Comparison of ENCODE assay signal across 13 mouse cellular contexts in genomic region chr13:113918668-113919067, GRCm38 (mm10).
A peak's percentile ranks its signal among the peaks of the same experiment; 100 is the strongest.
DNase-seq lines count a peak whose midpoint lies in the region; ATAC-seq lines count a peak whose summit lies in the region.
"Had no signal": no experiment of that assay in that cellular context is flagged by ENCODE, and none has a peak within 500 bp of the region (broad histone marks: within the 10 kb centered on the region; RNA-seq: fewer than 3 reads in every experiment).

No protein-coding gene starts in this region.

- H3K9me3 ChIP-seq in embryonic facial prominence, embryonic 10.5 days: no peaks in the 10 kb centered on the region
- H3K9me3 ChIP-seq in hindbrain, embryonic 11.5 days (ENCODE audit: control insufficient read depth, low read length): no peaks in the 10 kb centered on the region
- no peaks in the 10 kb centered on the region for H3K9me3 ChIP-seq in midbrain, embryonic 14.5 days (ENCODE audit: control insufficient read depth, low read length)
- H3K9me3 ChIP-seq: liver, embryonic 13.5 days had no signal

- no peak overlapping the region for H3K4me2 ChIP-seq in hindbrain, embryonic 11.5 days (replicated peaks; ENCODE audit: low read depth, low read length)
- H3K4me2 ChIP-seq in midbrain, embryonic 14.5 days (ENCODE audit: low read length): peak overlapping the region; percentile 40; the same call in 1 of the 2 replicates
- H3K4me2 ChIP-seq: liver, embryonic 13.5 days had no signal

- WGBS in embryonic facial prominence, embryonic 10.5 days: 88% methylated on average over 7 of the region's 7 CpGs
- WGBS in hindbrain, embryonic 11.5 days: 58% methylated on average over 7 of the region's 7 CpGs
- WGBS in midbrain, embryonic 14.5 days: 43% methylated on average over 7 of the region's 7 CpGs

- DNase-seq in adrenal gland, postnatal 36 days: peak; percentile 47 to 51
- DNase-seq in embryonic facial prominence, embryonic 10.5 days (ENCODE audit: low spot score): no peak
- DNase-seq in hindbrain, embryonic 11.5 days (ENCODE audit: low spot score): no peak
- no peak for DNase-seq in midbrain, embryonic 14.5 days
- no peak for DNase-seq in lung, postnatal 36 days
- DNase-seq: kidney, adult 18-20 months; liver, embryonic 13.5 days; lung, postnatal 10 days had no signal

- peak; percentile 26; the same call in 1 of the 2 replicates for ATAC-seq in hindbrain, embryonic 11.5 days (ENCODE audit: low FRiP score)
- ATAC-seq in midbrain, embryonic 14.5 days (ENCODE audit: low FRiP score, low TSS enrichment): no peak
- ATAC-seq in cerebellum, adult (ENCODE audit: insufficient number of reproducible peaks, low FRiP score, low TSS enrichment): no peak
- ATAC-seq in erythroid progenitor cell, adult 5-6 weeks (replicated peaks; ENCODE audit: low FRiP score, poor library complexity, severe bottlenecking): no peak
- ATAC-seq: Patski had no signal

- H3K27ac ChIP-seq in embryonic facial prominence, embryonic 10.5 days (replicated peaks): 0 out of 2 replicates have a peak overlapping the region, but pooled peaks have one; percentile 44
- 0 out of 2 replicates have a peak overlapping the region, but pooled peaks have one; percentile 17 for H3K27ac ChIP-seq in hindbrain, embryonic 11.5 days (ENCODE audit: low read depth, low read length)
- H3K27ac ChIP-seq in midbrain, embryonic 14.5 days (replicated peaks; ENCODE audit: low read depth, low read length): 0 out of 2 replicates have a peak overlapping the region, but pooled peaks have one; percentile 42
- H3K27ac ChIP-seq: liver, embryonic 13.5 days had no signal

- no peaks in the 10 kb centered on the region for H3K27me3 ChIP-seq in embryonic facial prominence, embryonic 10.5 days (replicated peaks; ENCODE audit: low read depth, poor library complexity, severe bottlenecking)
- no peaks in the 10 kb centered on the region for H3K27me3 ChIP-seq in hindbrain, embryonic 11.5 days (ENCODE audit: control insufficient read depth, insufficient read depth, low read length)
- no peaks in the 10 kb centered on the region for H3K27me3 ChIP-seq in midbrain, embryonic 14.5 days (ENCODE audit: control insufficient read depth, insufficient read depth, low read length)
- H3K27me3 ChIP-seq: CH12.LX; liver, embryonic 13.5 days; Patski had no signal

- no peak overlapping the region for H3K4me3 ChIP-seq in embryonic facial prominence, embryonic 10.5 days
- H3K4me3 ChIP-seq in hindbrain, embryonic 11.5 days (ENCODE audit: low read depth, low read length): no peak overlapping the region
- H3K4me3 ChIP-seq in midbrain, embryonic 14.5 days (replicated peaks; ENCODE audit: low read depth, low read length): no peak overlapping the region
- H3K4me3 ChIP-seq: liver, embryonic 13.5 days; myocyte had no signal

- no peak overlapping the region for H3K9ac ChIP-seq in hindbrain, embryonic 11.5 days (ENCODE audit: low read depth, low read length)
- no peak overlapping the region for H3K9ac ChIP-seq in midbrain, embryonic 14.5 days (replicated peaks; ENCODE audit: low read length)
- H3K9ac ChIP-seq: liver, embryonic 13.5 days had no signal

- H3K36me3 ChIP-seq in embryonic facial prominence, embryonic 10.5 days (replicated peaks): peaks cover 7% of the 10 kb centered on the region; the same call in 1 of the 2 replicates
- H3K36me3 ChIP-seq in hindbrain, embryonic 11.5 days (ENCODE audit: control insufficient read depth, insufficient read depth, low read length): no peaks in the 10 kb centered on the region
- no peaks in the 10 kb centered on the region for H3K36me3 ChIP-seq in midbrain, embryonic 14.5 days (ENCODE audit: control insufficient read depth, insufficient read depth, low read length)
- H3K36me3 ChIP-seq: liver, embryonic 13.5 days had no signal

- H3K4me1 ChIP-seq in embryonic facial prominence, embryonic 10.5 days: peaks cover 19% of the 10 kb centered on the region
- H3K4me1 ChIP-seq in hindbrain, embryonic 11.5 days (replicated peaks; ENCODE audit: control insufficient read depth, insufficient read depth, low read length): no peaks in the 10 kb centered on the region; the same call in 1 of the 2 replicates
- peaks cover 30% of the 10 kb centered on the region for H3K4me1 ChIP-seq in midbrain, embryonic 14.5 days (ENCODE audit: control insufficient read depth, insufficient read depth, low read length)
- H3K4me1 ChIP-seq: liver, embryonic 13.5 days had no signal

Comparison
In these comparisons a context has a peak if more than half of its experiments do, and no peak if none do; other contexts are left out.
1. DNase-seq: peak in adrenal gland, postnatal 36 days (2 of 2); none in embryonic facial prominence, embryonic 10.5 days (single experiment), hindbrain, embryonic 11.5 days (single experiment), midbrain, embryonic 14.5 days (single experiment) and lung, postnatal 36 days (single experiment).
2. Peak in every context shown above with its lines, with median percentiles within 50 percentile points of each other: H3K27ac ChIP-seq.